In genomic region chr11:61174291-61174820, GRCm38 (mm10) we compare ENCODE assay signal across 8 mouse cellular contexts. TPM values are rescaled to one million over a fixed set of nuclear protein-coding genes. Genes with fewer than 3 reads are reported as not detected.
DNase-seq lines count a peak whose midpoint lies in the region; ATAC-seq and TF ChIP-seq lines count a peak whose summit lies in the region.

No protein-coding gene starts in this region.

- peak overlapping the region; percentile 72 for H3K9ac ChIP-seq in ES-Bruce4 (ENCODE audit: low read depth, poor library complexity, severe bottlenecking)
- H3K9ac ChIP-seq in lung, embryonic 15.5 days = peak overlapping the region; percentile 95

- peak; percentile 76 for DNase-seq in 3134 (ENCODE audit: extremely low read depth, insufficient read length, low spot score)
- DNase-seq in cerebellum, postnatal 14 days = peak; percentile 71 to 88
- peak; percentile 48 to 73 for DNase-seq in gastrocnemius, postnatal 4 days (ENCODE audit: low spot score in 2 of 2)
- peak; percentile 76 to 84 for DNase-seq in kidney, postnatal 4 days
- peak; percentile 77 for DNase-seq in ovary, postnatal 36 days (ENCODE audit: low spot score)
- no peak for DNase-seq in urinary bladder, postnatal 10 days (ENCODE audit: low spot score)

- H3K4me1 ChIP-seq in ES-Bruce4 (ENCODE audit: control insufficient read depth, insufficient read depth, low read length) = no peaks in the 10 kb centered on the region
- H3K4me1 ChIP-seq in lung, embryonic 15.5 days = peaks cover 14% of the 10 kb centered on the region

- no peak for TF ChIP-seq POLR2A in ES-Bruce4 (IDR thresholded peaks at IDR 0.05; ENCODE audit: insufficient read depth, low read length)

- H3K9me3 ChIP-seq in ES-Bruce4 (replicated peaks; ENCODE audit: control insufficient read depth, insufficient read depth, low read length, poor library complexity, severe bottlenecking) = no peaks in the 10 kb centered on the region
- no peaks in the 10 kb centered on the region for H3K9me3 ChIP-seq in lung, embryonic 15.5 days

- H3K36me3 ChIP-seq in ES-Bruce4 (ENCODE audit: control insufficient read depth, insufficient read depth, low read length, poor library complexity, severe bottlenecking) = no peaks in the 10 kb centered on the region
- H3K36me3 ChIP-seq in lung, embryonic 15.5 days = no peaks in the 10 kb centered on the region

- TF ChIP-seq CTCF in ES-Bruce4 (IDR thresholded peaks at IDR 0.05; ENCODE audit: low read depth, low read length) = peak; percentile 22

- peak overlapping the region; percentile 65 for H3K4me2 ChIP-seq in lung, embryonic 15.5 days

- H3K4me3 ChIP-seq in ES-Bruce4 (ENCODE audit: low read depth, low read length) = peak overlapping the region; percentile 92
- peak overlapping the region; percentile 89 for H3K4me3 ChIP-seq in lung, embryonic 15.5 days

- TF ChIP-seq EP300 in ES-Bruce4 (IDR thresholded peaks at IDR 0.05; ENCODE audit: insufficient read depth, low read depth, low read length) = no peak

- H3K27ac ChIP-seq in ES-Bruce4 (ENCODE audit: insufficient read depth, low read length) = no peak overlapping the region
- peak overlapping the region; percentile 97 for H3K27ac ChIP-seq in lung, embryonic 15.5 days

- peak; percentile 55 for ATAC-seq in lung, embryonic 15.5 days (ENCODE audit: borderline replicate concordance, extremely low read depth, low FRiP score, low TSS enrichment)

- WGBS in lung, embryonic 15.5 days = under 1% methylated on average over 28 of the region's 28 CpGs

- no peaks in the 10 kb centered on the region for H3K27me3 ChIP-seq in ES-Bruce4 (ENCODE audit: control insufficient read depth, insufficient read depth, low read length, poor library complexity, severe bottlenecking)
- H3K27me3 ChIP-seq in lung, embryonic 15.5 days = no peaks in the 10 kb centered on the region

RNA-seq across cellular contexts. Expression of gene Usp22, which starts 0.5 kb away (rescaled TPM):
- polyA plus RNA-seq in ES-Bruce4 (2011; ENCODE audit: insufficient read depth, insufficient read length, low read depth, missing spikeins) = 107 and 113 TPM in 2 replicates
- 10 to 100 TPM; 53.1 to 54.8 TPM for total RNA-seq in gastrocnemius, postnatal 4 days (2021)
- 109 and 113 TPM in 2 replicates for polyA plus RNA-seq in lung, embryonic 15.5 days (2015; fragmentation: Nextera tagmentation; extraction: Ambion mirVana)

RNA-seq across cellular contexts. Expression of gene Aldh3a1, which starts 33.0 kb away (rescaled TPM):
- not detected in 2 replicates for polyA plus RNA-seq in ES-Bruce4 (2011; ENCODE audit: insufficient read depth, insufficient read length, low read depth, missing spikeins)
- under 1 TPM; 0.41 to 0.56 TPM for total RNA-seq in gastrocnemius, postnatal 4 days (2021)
- polyA plus RNA-seq in lung, embryonic 15.5 days (2015; fragmentation: Nextera tagmentation; extraction: Ambion mirVana) = 0.15 and 0.22 TPM in 2 replicates

RNA-seq across cellular contexts. Expression of gene Tnfrsf13b, which starts 47.8 kb away (rescaled TPM):
- polyA plus RNA-seq in ES-Bruce4 (2011; ENCODE audit: insufficient read depth, insufficient read length, low read depth, missing spikeins) = not detected in 2 replicates
- total RNA-seq in gastrocnemius, postnatal 4 days (2021) = 1 to 10 TPM; 1.1 to 1.6 TPM
- 2.9 and 3.5 TPM in 2 replicates for polyA plus RNA-seq in lung, embryonic 15.5 days (2015; fragmentation: Nextera tagmentation; extraction: Ambion mirVana)
